Mouse (Mus musculus): ENCODE results near the gene Pigq.

DNA sequence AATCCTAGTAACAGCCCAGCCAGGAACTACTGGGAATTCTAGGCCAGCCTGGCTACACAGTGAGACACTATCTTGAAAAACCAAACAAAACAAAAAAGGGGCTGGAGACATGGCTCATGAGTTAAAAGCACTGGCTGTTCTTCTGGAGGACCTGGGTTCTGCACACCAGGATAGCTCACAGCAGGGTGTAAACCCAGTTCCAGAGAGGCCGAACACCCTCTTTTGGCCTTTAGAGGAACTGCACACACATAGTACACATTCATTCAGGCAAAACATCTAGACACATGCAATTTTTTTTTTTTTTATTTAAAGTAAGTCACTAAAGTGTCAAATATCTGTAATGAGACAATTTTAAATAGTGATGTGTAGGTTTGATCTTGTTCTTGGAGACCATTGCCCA, 44.5 kb downstream of the Pigq start:
- TF ChIP-seq CTCF (IDR thresholded peaks at IDR 0.05; ENCODE audit: control insufficient read depth, insufficient read depth, low read length) (no peak), POLR2A (IDR thresholded peaks at IDR 0.05; ENCODE audit: borderline replicate concordance, control insufficient read depth, low read depth, low read length) (no peak)
